Mouse (Mus musculus): ENCODE results near the gene Hdc. TPM values are rescaled to one million over a fixed set of nuclear protein-coding genes. Genes with fewer than 3 reads are reported as not detected.

Gene Hdc
- polyA plus RNA-seq, 1 experiment from 2014 or later = 129 TPM

GRCm38 (mm10) chr2:126551244-126551890 lies 67.7 kb downstream of the Hdc start:
- Histone ChIP-seq H3K9me3 (replicated peaks) (no peaks in the 10 kb centered on the region), H3K4me2 (replicated peaks) (no peak overlapping the region), H3K36me3 (no peaks in the 10 kb centered on the region), H3K4me3 (replicated peaks) (no peak overlapping the region), H3K27me3 (peaks cover 49% of the 10 kb centered on the region), H3K4me1 (peaks cover 12% of the 10 kb centered on the region), H3K27ac (replicated peaks) (no peak overlapping the region), H3K9ac (no peak overlapping the region)
- no peak for ATAC-seq (ENCODE audit: insufficient number of reproducible peaks, low FRiP score, low TSS enrichment, low read depth)
- WGBS = 74% methylated on average over 8 of the region's 8 CpGs

DNA sequence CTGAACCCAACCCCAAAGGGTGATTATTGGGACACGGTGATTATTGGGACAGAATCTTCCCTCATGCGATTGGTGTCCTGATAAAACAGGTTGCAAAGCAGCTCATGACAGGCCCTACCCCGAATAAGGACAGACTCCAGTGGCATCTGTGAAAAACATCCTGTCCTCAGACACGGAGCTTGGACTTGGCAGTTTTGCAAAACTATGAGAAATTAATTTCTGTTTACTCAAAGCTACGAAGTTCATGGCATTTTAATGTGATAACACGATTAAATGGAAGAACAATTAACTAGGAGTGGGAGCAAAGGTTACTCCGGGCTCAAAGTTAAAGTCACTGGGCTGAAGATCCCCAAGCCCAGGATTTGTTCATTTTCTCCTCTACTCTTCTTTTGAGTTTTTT lies 69.4 kb downstream of the Hdc start:
- H3K4me2 ChIP-seq (replicated peaks) = no peak overlapping the region
- H3K9ac ChIP-seq = no peak overlapping the region
- H3K27ac ChIP-seq (replicated peaks) = no peak overlapping the region
- H3K4me1 ChIP-seq = peaks cover 12% of the 10 kb centered on the region
- ATAC-seq (ENCODE audit: insufficient number of reproducible peaks, low FRiP score, low TSS enrichment, low read depth) = no peak
- no peak overlapping the region for H3K4me3 ChIP-seq (replicated peaks)
- H3K9me3 ChIP-seq (replicated peaks) = no peaks in the 10 kb centered on the region
- 84% methylated on average over 7 of the region's 7 CpGs for WGBS
- H3K36me3 ChIP-seq = no peaks in the 10 kb centered on the region
- H3K27me3 ChIP-seq = peaks cover 43% of the 10 kb centered on the region

- H3K9me3 ChIP-seq (replicated peaks) = no peaks in the 10 kb centered on the region
- no peak overlapping the region for H3K4me2 ChIP-seq (replicated peaks)
- no peaks in the 10 kb centered on the region for H3K4me1 ChIP-seq
- no peak overlapping the region for H3K27ac ChIP-seq (replicated peaks)
- WGBS = 89% methylated on average over 3 of the region's 3 CpGs
- no peaks in the 10 kb centered on the region for H3K36me3 ChIP-seq
- H3K4me3 ChIP-seq (replicated peaks) = no peak overlapping the region
- no peak for ATAC-seq (ENCODE audit: insufficient number of reproducible peaks, low FRiP score, low TSS enrichment, low read depth)
- no peak overlapping the region for H3K9ac ChIP-seq
- peaks cover 11% of the 10 kb centered on the region for H3K27me3 ChIP-seq
Measured at GRCm38 (mm10) chr2:126546392-126546791, 72.7 kb downstream of the Hdc start.

DNA sequence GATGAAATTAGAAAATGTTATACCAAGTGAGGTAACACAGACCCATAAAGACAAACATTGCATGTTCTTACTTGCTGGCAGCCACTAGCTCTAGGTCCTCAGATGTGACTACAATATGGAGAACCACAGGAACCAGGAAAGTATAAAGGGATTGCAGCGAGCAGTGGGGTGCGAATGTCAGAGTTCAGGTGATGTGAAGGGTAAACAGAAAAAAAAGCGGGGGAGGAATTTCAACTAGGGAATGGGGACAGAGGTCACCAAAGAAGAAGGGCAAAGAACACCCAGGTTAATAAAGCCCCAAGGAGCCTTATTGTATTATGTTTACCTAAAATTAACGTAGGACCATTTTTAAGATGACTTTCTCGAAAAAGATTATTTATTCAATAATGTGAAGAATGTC lies 73.8 kb downstream of the Hdc start:
- no peak overlapping the region for H3K4me2 ChIP-seq (replicated peaks)
- 68% methylated on average over 5 of the region's 5 CpGs for WGBS
- no peak for ATAC-seq (ENCODE audit: insufficient number of reproducible peaks, low FRiP score, low TSS enrichment, low read depth)

More for the DNA sequence above, 73.8 kb downstream of the Hdc start:
- Histone ChIP-seq H3K27ac (replicated peaks) (no peak overlapping the region), H3K27me3 (0 out of 2 replicates have a peak, but pooled peaks cover under 1% of the 10 kb centered on the region), H3K36me3 (no peaks in the 10 kb centered on the region), H3K9ac (no peak overlapping the region), H3K4me1 (no peaks in the 10 kb centered on the region), H3K9me3 (replicated peaks) (no peaks in the 10 kb centered on the region), H3K4me3 (replicated peaks) (no peak overlapping the region)

Other genes starting within 250 kb of the Hdc start
- gene Atp8b4, start 118.6 kb downstream of the Hdc start, polyA plus RNA-seq (2015; fragmentation: Nextera tagmentation; extraction: Ambion mirVana) = 3.0 and 3.4 TPM in 2 replicates
- gene Slc27a2, start 66.9 kb downstream of the Hdc start, polyA plus RNA-seq (2015; fragmentation: Nextera tagmentation; extraction: Ambion mirVana) = 16.3 and 24.8 TPM in 2 replicates
- gene Gabpb1, start 57.0 kb upstream of the Hdc start, polyA plus RNA-seq (2015; fragmentation: Nextera tagmentation; extraction: Ambion mirVana) = 41.3 and 41.6 TPM in 2 replicates
- 38.9 and 41.5 TPM in 2 replicates for gene Usp8, start 88.0 kb upstream of the Hdc start, polyA plus RNA-seq (2015; fragmentation: Nextera tagmentation; extraction: Ambion mirVana)
- gene Usp50, start 164.2 kb upstream of the Hdc start, polyA plus RNA-seq (2015; fragmentation: Nextera tagmentation; extraction: Ambion mirVana) = 2.0 and 2.1 TPM in 2 replicates